Mouse (Mus musculus) ovary, adult 18-20 months (tissue): Measurements from ENCODE around the gene Arhgap19.
A peak's percentile ranks its signal among the peaks of the same experiment; 100 is the strongest.

Experiments used
- DNase-seq: peaks from one replicate; pipeline ENCODE4 v3.0.0; 2022; ENCODE audit warnings: low spot score, mixed read lengths

Gene Arhgap19

GRCm38 (mm10) chr19:41831718-41832391 lies 30.0 kb upstream of the Arhgap19 start:
- DNase-seq: no peak

GRCm38 (mm10) chr19:41831101-41831570 lies 29.3 kb upstream of the Arhgap19 start:
- DNase-seq: no peak

DNA sequence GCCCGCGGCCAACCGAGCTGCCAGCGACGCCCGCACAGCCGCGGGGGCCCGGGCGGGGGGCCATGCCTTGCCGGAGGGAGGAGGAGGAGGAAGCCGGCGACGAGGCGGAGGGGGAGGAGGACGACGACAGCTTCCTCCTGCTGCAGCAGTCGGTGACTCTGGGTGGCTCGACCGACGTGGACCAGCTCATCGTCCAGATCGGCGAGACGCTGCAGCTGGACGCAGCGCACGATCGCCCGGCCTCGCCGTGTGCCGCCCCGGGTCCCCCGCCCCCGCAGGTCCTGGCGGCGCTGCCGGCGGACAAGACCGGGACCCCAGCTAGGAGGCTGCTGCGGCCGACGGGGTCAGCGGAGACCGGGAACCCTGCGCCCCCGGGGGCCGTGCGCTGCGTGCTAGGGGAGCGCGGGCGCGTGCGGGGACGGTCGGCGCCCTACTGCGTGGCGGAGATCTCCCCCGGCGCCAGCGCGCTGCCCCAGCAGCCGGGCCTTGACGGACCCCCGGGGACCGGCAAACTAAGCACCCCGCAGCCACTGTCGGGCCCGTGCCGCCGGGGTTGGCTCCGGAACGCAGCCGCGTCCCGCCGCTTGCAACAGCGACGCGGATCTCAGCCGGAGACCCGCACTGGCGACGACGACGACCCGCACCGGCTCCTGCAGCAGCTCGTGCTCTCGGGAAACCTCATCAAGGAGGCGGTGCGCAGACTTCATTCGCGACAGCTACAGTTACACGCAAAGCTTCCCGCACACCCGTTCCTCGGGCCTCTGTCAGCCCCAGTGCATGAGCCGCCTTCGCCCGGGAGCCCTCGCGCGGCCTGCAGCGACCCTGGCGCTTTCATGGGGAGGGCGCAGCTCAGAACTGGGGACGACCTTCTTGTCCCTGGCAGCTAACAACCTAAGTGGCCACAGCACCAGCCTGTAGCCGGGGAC lies 28.5 kb upstream of the Arhgap19 start:
- DNase-seq: no peak

GRCm38 (mm10) chr19:41829381-41830105 lies 27.7 kb upstream of the Arhgap19 start, which contains the start of gene Frat1:
Frat1 (plus strand) TSS chr19:41829970.
- peak; percentile 74 for DNase-seq

DNA sequence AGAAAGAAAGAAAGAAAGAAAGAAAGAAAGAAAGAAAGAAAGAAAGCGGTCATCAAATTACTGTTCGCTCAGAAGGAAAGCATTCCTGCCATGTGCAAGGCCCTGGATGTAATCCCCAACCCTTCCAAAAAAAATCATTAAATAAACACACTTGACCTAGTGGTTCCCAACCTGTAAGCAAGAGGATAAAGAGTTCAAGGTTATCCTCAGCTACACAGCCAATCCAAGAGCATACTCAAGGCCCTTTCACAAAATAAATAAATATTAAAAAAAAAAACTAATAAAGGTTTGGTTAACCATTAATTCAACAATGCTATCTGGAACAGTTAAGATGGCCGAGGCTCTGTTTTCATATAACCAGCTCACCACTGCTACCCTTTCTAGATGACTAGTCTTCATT lies 27.1 kb upstream of the Arhgap19 start:
- DNase-seq: no peak

DNA sequence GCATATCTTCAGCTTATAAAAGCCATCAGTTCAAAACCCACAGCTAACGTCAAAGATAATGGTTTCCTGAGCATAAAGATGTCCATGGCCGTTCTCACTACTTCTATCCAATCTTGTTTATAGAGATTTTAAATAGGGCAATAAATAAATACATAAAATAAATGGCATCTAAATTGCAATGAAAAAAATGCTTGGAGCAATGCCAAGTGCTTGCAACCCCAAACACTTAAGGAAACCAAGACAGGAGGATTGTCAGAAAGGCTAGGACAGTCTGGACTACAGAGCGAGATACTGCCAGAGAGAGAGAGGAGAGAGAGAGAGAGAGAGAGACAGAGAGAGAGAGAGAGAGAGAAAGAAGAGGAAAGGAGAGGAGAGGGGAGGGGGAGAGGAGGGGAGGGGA lies 24.7 kb upstream of the Arhgap19 start:
- DNase-seq: no peak

DNA sequence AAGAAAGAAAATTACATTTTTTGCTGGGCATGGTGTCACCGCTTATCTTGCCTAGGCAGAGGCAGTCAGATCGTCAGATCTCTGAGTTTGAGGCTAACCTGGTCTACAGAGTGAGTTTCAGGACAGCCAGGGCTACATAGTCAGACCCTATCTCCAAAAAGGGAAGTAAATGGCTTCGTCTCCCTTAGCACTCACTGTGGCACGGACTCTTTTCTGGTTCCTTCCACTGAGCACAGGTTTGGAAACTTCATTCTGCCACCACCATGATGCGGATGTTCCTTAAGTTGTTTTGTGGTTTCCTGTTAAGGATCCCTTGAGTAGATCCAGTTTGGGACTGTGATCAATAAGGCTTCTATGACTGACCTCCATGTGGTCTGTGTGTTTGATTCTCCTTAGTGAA lies 23.1 kb upstream of the Arhgap19 start:
- DNase-seq: no peak

- DNase-seq: no peak
These were observed 20.7 kb upstream of the Arhgap19 start for GRCm38 (mm10) chr19:41822589-41822988.

DNA sequence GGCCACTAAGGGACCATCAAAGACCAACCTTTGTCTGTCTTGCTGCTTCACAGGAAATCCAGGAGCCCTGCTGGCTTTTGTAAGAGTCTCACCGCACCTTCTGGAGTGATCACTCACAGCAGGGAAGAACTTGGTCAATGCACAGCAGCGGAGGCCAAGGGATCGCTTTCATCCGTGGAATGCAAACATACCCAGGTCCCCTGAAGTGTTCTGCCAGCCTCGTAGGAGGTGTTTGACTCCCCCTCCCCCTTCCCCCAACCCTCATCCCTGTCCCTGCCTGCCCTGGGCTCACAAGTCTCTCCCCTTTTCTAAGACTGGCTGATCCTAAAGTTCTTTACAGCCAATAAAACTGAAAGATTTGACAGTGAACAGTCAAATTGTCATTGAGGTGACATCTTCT lies 19.6 kb upstream of the Arhgap19 start:
- no peak for DNase-seq

DNA sequence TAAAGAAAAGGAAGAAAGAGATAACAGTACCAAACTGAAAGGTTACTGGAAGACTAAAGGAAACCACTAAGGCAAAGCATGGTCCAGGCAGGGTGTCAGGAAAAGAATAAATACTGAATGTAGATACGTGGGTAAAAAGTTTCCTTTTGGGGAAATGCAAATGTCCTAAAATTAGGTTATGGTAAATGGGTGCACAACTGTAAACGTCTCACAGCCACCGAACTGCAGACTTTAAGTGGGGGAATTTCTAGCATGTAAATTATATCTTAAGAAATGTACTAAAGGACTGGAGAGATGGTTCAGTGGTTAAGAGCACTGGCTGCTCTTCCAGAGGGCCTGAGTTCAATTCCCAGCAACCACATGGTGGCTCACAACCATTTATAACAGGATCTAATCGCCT lies 16.9 kb upstream of the Arhgap19 start:
- DNase-seq: no peak

GRCm38 (mm10) chr19:41817325-41817724 lies 15.5 kb upstream of the Arhgap19 start:
- DNase-seq: no peak

DNA sequence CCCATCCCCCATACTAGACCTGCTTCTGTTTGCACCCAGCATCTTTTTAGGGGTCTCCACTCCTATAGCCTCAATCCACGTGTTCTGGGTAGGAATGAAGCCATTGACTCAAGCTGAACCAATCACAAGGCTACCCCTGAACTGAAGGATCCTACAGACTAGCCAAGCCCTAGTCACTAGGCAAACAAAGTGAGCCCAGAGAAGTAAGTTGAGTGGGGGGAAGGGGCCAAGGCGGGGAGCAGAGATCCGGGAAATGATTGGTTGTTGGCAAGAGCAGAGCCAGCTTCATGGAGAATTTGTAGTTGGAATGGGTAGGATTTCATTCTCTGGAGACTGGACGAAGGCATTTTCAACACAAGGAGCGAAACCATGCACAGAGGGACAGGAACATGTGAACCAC lies 15.1 kb upstream of the Arhgap19 start:
- DNase-seq: no peak

- DNase-seq: no peak
These were observed 14.6 kb upstream of the Arhgap19 start for GRCm38 (mm10) chr19:41816410-41816809.

GRCm38 (mm10) chr19:41813374-41813773 lies 11.5 kb upstream of the Arhgap19 start:
- DNase-seq: no peak

- no peak for DNase-seq
These were observed 10.7 kb upstream of the Arhgap19 start for GRCm38 (mm10) chr19:41812525-41812924.

DNA sequence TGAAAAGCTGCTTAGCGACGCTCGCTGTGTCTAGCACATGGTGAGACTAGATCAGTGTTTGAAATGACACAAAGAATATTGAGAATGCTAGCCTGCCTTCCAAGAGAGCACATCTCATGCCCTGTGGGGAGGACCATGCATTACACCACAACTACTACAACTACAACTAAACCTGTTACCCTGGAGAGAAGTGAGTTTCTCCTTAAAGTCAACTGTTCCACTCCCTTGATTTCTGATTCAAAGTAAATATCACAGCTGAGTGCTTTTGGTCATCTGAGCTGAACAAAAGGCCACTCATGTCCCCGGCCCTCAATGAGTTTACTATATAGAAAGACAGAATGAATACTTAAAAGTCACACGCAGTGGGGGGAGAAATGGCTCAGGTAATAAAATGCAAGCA lies 8.2 kb upstream of the Arhgap19 start:
- no peak for DNase-seq

DNA sequence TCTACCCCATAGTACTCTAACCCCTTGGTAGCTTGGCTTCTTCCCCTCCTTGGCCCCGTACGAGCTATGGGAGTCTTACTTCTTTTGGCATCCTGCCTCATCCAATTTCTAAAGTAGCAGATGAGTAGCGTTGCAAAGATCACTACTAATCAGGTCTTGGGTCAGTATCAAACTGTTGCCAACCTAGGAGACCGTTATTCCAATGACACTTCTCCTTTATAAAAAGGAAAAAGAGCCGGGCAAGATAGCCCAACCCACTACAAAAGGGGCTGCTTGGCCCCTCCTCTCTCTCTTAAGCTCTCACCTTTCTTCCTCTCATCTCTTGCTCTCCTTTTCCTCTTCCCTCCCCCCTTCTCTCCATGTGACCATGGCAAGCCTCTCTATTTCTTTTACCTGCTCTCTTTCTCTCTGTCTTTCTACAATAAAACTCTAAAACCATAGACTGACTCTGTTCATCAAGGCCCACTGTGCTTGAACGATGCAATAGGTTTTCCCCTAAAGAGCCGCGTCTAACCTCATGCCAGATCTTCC lies 6.3 kb upstream of the Arhgap19 start:
- no peak for DNase-seq

GRCm38 (mm10) chr19:41807497-41807896 lies 5.7 kb upstream of the Arhgap19 start:
- DNase-seq: no peak

- no peak for DNase-seq
These were observed 4.0 kb upstream of the Arhgap19 start for GRCm38 (mm10) chr19:41805831-41806230.

DNA sequence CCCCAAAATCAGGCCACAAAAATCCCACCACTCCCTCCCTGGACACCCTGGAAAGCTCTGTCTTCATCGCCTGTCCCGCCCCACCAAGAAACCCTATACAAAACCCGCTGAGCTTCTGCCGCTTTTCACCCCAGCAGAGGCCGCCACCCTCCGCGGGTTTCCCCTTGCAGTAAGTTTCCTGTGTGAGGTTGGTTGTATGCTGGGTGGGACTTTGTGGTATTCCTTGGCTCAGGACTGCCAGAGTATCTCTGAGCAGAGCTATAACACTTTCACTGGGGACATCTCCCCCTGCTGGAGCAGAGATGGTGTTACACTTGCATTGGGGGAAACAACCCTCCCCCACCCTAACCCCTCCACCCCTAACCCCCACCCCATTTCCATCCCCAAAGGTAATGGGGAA lies 1.5 kb upstream of the Arhgap19 start:
- DNase-seq: no peak

GRCm38 (mm10) chr19:41800986-41801741 lies 683 bp downstream of the Arhgap19 start:
- no peak for DNase-seq
